Mouse (Mus musculus) brain, embryonic 14.5 days (tissue): ENCODE results near the gene Cand1.

ENCODE experiments used
- CTCF ChIP-seq: fragments of 200-500 bp; IDR thresholded peaks from 2 replicates; pipeline ENCODE4 v1.5.1; 2012; ENCODE audit warnings: inconsistent platforms, mild to moderate bottlenecking, moderate library complexity, borderline replicate concordance; ENCODE audit not compliant: insufficient read depth, insufficient read length; ENCODE audit errors: extremely low read depth
- POLR2A ChIP-seq: fragments of 200-500 bp; IDR thresholded peaks from 2 replicates; pipeline ENCODE4 v1.6.1; 2012; ENCODE audit warnings: mild to moderate bottlenecking, inconsistent platforms, borderline replicate concordance; ENCODE audit not compliant: poor library complexity, insufficient read depth, insufficient read length, severe bottlenecking; ENCODE audit errors: extremely low read depth

- TF ChIP-seq POLR2A = no peak
- TF ChIP-seq CTCF = no peak
Measured at GRCm38 (mm10) chr10:119221631-119222030, 18.2 kb downstream of the Cand1 start.
